Mouse (Mus musculus) C2C12 (cell line): Measurements from ENCODE around the gene Fgd6.

Experiments
- CTCF ChIP-seq: IDR thresholded peaks from one replicate; pipeline ENCODE4 v1.5.1; 2011; ENCODE audit not compliant: control insufficient read depth, insufficient read depth, insufficient read length
- MYOG ChIP-seq: IDR thresholded peaks from one replicate; pipeline ENCODE4 v1.6.1; 2011; ENCODE audit not compliant: control insufficient read depth, insufficient read length; ENCODE audit errors: extremely low read depth
- USF1 ChIP-seq: IDR thresholded peaks from one replicate; pipeline ENCODE4 v1.6.1; 2011; ENCODE audit warnings: low read depth, mild to moderate bottlenecking, control low read depth, moderate library complexity

- TF ChIP-seq MYOG (no peak), USF1 (no peak), CTCF (no peak)
These were observed 4.6 kb upstream of the Fgd6 start for GRCm38 (mm10) chr10:94031164-94031563.
